Comparison of ENCODE assay signal across 28 mouse cellular contexts in the genomic region with DNA sequence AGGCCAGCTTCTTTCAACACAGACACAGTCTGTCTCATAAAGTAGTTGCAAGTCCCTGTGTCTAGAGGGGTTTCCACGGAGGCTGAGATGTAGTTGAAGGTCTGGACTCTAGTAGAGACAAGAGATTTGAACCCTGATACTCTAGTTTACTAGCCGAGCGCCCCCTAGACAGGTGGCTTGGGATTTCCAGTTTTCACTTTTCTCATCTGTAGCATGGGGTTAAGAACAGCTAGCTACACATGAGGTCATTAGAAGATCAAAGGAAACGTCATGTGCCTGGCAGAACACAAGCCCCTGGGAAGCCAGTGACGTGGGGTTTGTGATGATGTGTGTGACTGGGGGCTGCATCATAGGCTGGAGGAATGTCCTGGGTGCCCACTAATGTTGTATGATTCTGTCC. TPM values are rescaled to one million over a fixed set of nuclear protein-coding genes. Genes with fewer than 3 reads are reported as not detected.
DNase-seq lines count a peak whose midpoint lies in the region; ATAC-seq and TF ChIP-seq lines count a peak whose summit lies in the region.
"Had no signal": no experiment of that assay in that cellular context is flagged by ENCODE, and none has a peak within 500 bp of the region (broad histone marks: within the 10 kb centered on the region; RNA-seq: fewer than 3 reads in every experiment).

No protein-coding gene starts in this region.

- H3K27me3 ChIP-seq in midbrain, embryonic 11.5 days (ENCODE audit: control insufficient read depth, insufficient read depth, low read length) = peaks cover 8% of the 10 kb centered on the region
- peaks cover 12% of the 10 kb centered on the region for H3K27me3 ChIP-seq in midbrain, embryonic 15.5 days (replicated peaks)
- H3K27me3 ChIP-seq in CH12.LX (replicated peaks) (peaks cover 61% of the 10 kb centered on the region), myocyte (ENCODE audit: control insufficient read depth, insufficient read depth, insufficient read length) (no peaks in the 10 kb centered on the region)
- H3K27me3 ChIP-seq: Patski had no signal

- no peak overlapping the region for H3ac ChIP-seq in myocyte (ENCODE audit: control insufficient read depth, insufficient read length)

- no peak for ATAC-seq in midbrain, embryonic 11.5 days (ENCODE audit: low FRiP score)
- no peak for ATAC-seq in midbrain, embryonic 15.5 days (replicated peaks)
- ATAC-seq: activated CD4-positive, CD25-positive, alpha-beta regulatory T cell, adult 4 months; CD4-positive, CD25-positive, alpha-beta regulatory T cell, adult 4 months; forebrain, embryonic 14.5 days; forebrain, embryonic 16.5 days had no signal

- TF ChIP-seq EP300 in CH12.LX (IDR thresholded peaks at IDR 0.05; ENCODE audit: low read length) = peak; percentile 14; the same call in 1 of the 2 replicates

- no peaks in the 10 kb centered on the region for H3K9me3 ChIP-seq in midbrain, embryonic 11.5 days (ENCODE audit: control insufficient read depth, low read length)
- H3K9me3 ChIP-seq in midbrain, embryonic 15.5 days = no peaks in the 10 kb centered on the region
- H3K9me3 ChIP-seq in CH12.LX (replicated peaks; ENCODE audit: low read length) = peaks cover 4% of the 10 kb centered on the region
- H3K9me3 ChIP-seq: embryonic facial prominence, embryonic 13.5 days; embryonic facial prominence, embryonic 15.5 days; forebrain, embryonic 10.5 days; forebrain, embryonic 12.5 days; G1E had no signal

- DNase-seq in midbrain, embryonic 11.5 days (ENCODE audit: low spot score, missing footprints) = peak; percentile 71
- peak; percentile 26 for DNase-seq in CH12.LX (ENCODE audit: extremely low read depth)
- DNase-seq in gastrocnemius, postnatal 4 days (ENCODE audit: low spot score in 2 of 2) = no peak
- no peak for DNase-seq in kidney, postnatal 14 days
- DNase-seq: adrenal gland, adult 8-10 months; adrenal gland, postnatal 14 days; adrenal gland, postnatal 36 days; cerebellum, adult 11-12 months; cerebellum, adult 2 months; cerebellum, adult 9-10 months; cerebellum, postnatal 36 days; embryo, embryonic 11 days had no signal

- in situ Hi-C loops in CH12.LX (cut with MboI; ENCODE audit: low pct_ligation_motif_present, low pct_unique_long_range_greater_than_20kb, low sequenced_read_pairs) = no loop called here

- H3K36me3 ChIP-seq in midbrain, embryonic 11.5 days (ENCODE audit: control insufficient read depth, insufficient read depth, low read length) = no peaks in the 10 kb centered on the region
- H3K36me3 ChIP-seq in midbrain, embryonic 15.5 days (replicated peaks) = no peaks in the 10 kb centered on the region
- H3K36me3 ChIP-seq in CH12.LX (replicated peaks in 1 of 2; ENCODE audit: control insufficient read depth in 1 of 2, insufficient read depth in 1 of 2, low read length in 1 of 2) (no peaks in the 10 kb centered on the region), myocyte (ENCODE audit: control insufficient read depth, insufficient read depth) (no peaks in the 10 kb centered on the region)
- H3K36me3 ChIP-seq: embryonic facial prominence, embryonic 13.5 days; embryonic facial prominence, embryonic 15.5 days; forebrain, embryonic 10.5 days; forebrain, embryonic 12.5 days; G1E had no signal

- no peaks in the 10 kb centered on the region for H3K4me1 ChIP-seq in midbrain, embryonic 11.5 days (ENCODE audit: control insufficient read depth, insufficient read depth, low read length)
- H3K4me1 ChIP-seq in midbrain, embryonic 15.5 days = no peaks in the 10 kb centered on the region
- peaks cover 20 to 25% of the 10 kb centered on the region in 2 experiments for H3K4me1 ChIP-seq in CH12.LX (ENCODE audit: control insufficient read depth in 1 of 2, insufficient read depth in 2 of 2)
- H3K4me1 ChIP-seq: forebrain, embryonic 12.5 days had no signal

- H3K79me2 ChIP-seq in CH12.LX (replicated peaks; ENCODE audit: control insufficient read depth, extremely low read depth, insufficient read depth, poor library complexity, severe bottlenecking) = no peaks in the 10 kb centered on the region
- H3K79me2 ChIP-seq in myocyte (ENCODE audit: control insufficient read depth, insufficient read depth) = no peaks in the 10 kb centered on the region

- peak in 1 of 2 experiments; percentile 66; a peak in 2 of 4 replicates for TF ChIP-seq CTCF in CH12.LX (conservative IDR thresholded peaks at IDR 0.05 in 1 of 2, IDR thresholded peaks at IDR 0.05 in 1 of 2; ENCODE audit: low read depth in 2 of 2, low read length in 2 of 2)

- TF ChIP-seq POLR2A in CH12.LX (IDR thresholded peaks at IDR 0.05; ENCODE audit: low read depth, low read length) = no peak
- TF ChIP-seq POLR2A in myocyte (IDR thresholded peaks at IDR 0.05; ENCODE audit: insufficient read length, low read depth) = no peak

- WGBS in midbrain, embryonic 11.5 days = 71% methylated on average over 5 of the region's 5 CpGs
- 71% methylated on average over 5 of the region's 5 CpGs for WGBS in midbrain, embryonic 15.5 days

- no peak overlapping the region for H3K4me2 ChIP-seq in midbrain, embryonic 11.5 days
- H3K4me2 ChIP-seq in midbrain, embryonic 15.5 days = no peak overlapping the region
- no peak overlapping the region for H3K4me2 ChIP-seq in CH12.LX (ENCODE audit: insufficient read depth, low read depth, poor library complexity, severe bottlenecking)
- peak overlapping the region; percentile 47 for H3K4me2 ChIP-seq in myocyte (ENCODE audit: low read depth)
- H3K4me2 ChIP-seq: embryonic facial prominence, embryonic 13.5 days; embryonic facial prominence, embryonic 15.5 days; forebrain, embryonic 12.5 days had no signal

- no peak overlapping the region for H3K9ac ChIP-seq in midbrain, embryonic 11.5 days (ENCODE audit: low read length)
- H3K9ac ChIP-seq in midbrain, embryonic 15.5 days = no peak overlapping the region
- no peak overlapping the region for H3K9ac ChIP-seq in CH12.LX (ENCODE audit: insufficient read depth, low read depth)
- H3K9ac ChIP-seq: embryonic facial prominence, embryonic 13.5 days; embryonic facial prominence, embryonic 15.5 days; forebrain, embryonic 12.5 days had no signal

- no peak overlapping the region for H3K4me3 ChIP-seq in midbrain, embryonic 11.5 days (ENCODE audit: low read depth, low read length)
- H3K4me3 ChIP-seq in midbrain, embryonic 15.5 days = no peak overlapping the region
- H3K4me3 ChIP-seq in CH12.LX (replicated peaks in 1 of 3; ENCODE audit: low read depth in 2 of 3, low read length in 2 of 3, poor library complexity in 1 of 3) = no peak overlapping the region
- H3K4me3 ChIP-seq in myocyte = no peak overlapping the region
- H3K4me3 ChIP-seq: embryonic facial prominence, embryonic 13.5 days; embryonic facial prominence, embryonic 15.5 days; erythroblast, embryonic 14.5 days; forebrain, embryonic 10.5 days; forebrain, embryonic 12.5 days had no signal

- dilution Hi-C loops in CH12.LX (cut with MboI; ENCODE audit: extremely low pct_ligation_motif_present, extremely low pct_unique_long_range_greater_than_20kb, low sequenced_read_pairs) = no loop called here

- H3K27ac ChIP-seq in midbrain, embryonic 11.5 days (ENCODE audit: low read depth, low read length) = no peak overlapping the region
- no peak overlapping the region for H3K27ac ChIP-seq in midbrain, embryonic 15.5 days
- no peak overlapping the region for H3K27ac ChIP-seq in CH12.LX (ENCODE audit: insufficient read depth, low read depth)
- H3K27ac ChIP-seq: embryonic facial prominence, embryonic 13.5 days; embryonic facial prominence, embryonic 15.5 days; forebrain, embryonic 10.5 days; forebrain, embryonic 12.5 days had no signal

- TF ChIP-seq RAD21 in CH12.LX (IDR thresholded peaks at IDR 0.05; ENCODE audit: low read depth, low read length) = peak; percentile 12

TF ChIP-seq in CH12.LX, 34 proteins besides CTCF, POLR2A, EP300 and RAD21 (continues in another document):
- peak; percentile 25; the same call in 1 of the 2 replicates for TF ChIP-seq SIN3A (IDR thresholded peaks at IDR 0.05; ENCODE audit: low read length)
- TF ChIP-seq SMC3 (IDR thresholded peaks at IDR 0.05; ENCODE audit: low read depth, low read length) = peak; percentile 23; the same call in 1 of the 2 replicates
- TF ChIP-seq MEF2A (IDR thresholded peaks at IDR 0.05; ENCODE audit: borderline replicate concordance, low read depth, low read length) = no peak
- 0 out of 2 replicates have a peak, but pooled peaks have one; percentile 9 for TF ChIP-seq JUN (IDR thresholded peaks at IDR 0.05; ENCODE audit: insufficient read depth, low read depth, low read length)
- no peak for TF ChIP-seq MAX (IDR thresholded peaks at IDR 0.05; ENCODE audit: low read length)
- no peak for TF ChIP-seq MAFK (IDR thresholded peaks at IDR 0.05; ENCODE audit: insufficient replicate concordance, low read length)
- no peak for TF ChIP-seq TCF12 (IDR thresholded peaks at IDR 0.05; ENCODE audit: low read depth, low read length)

TF ChIP-seq in myocyte, 11 proteins besides CTCF, POLR2A, EP300 and RAD21 (continues in another document):
- TF ChIP-seq SRF (IDR thresholded peaks at IDR 0.05; ENCODE audit: control insufficient read depth, insufficient read length, low read depth) = no peak
- no peak for TF ChIP-seq TCF12 (IDR thresholded peaks at IDR 0.05; ENCODE audit: insufficient read depth, poor library complexity, severe bottlenecking)
- TF ChIP-seq MYOG (IDR thresholded peaks at IDR 0.05; ENCODE audit: control insufficient read depth in 1 of 3, insufficient read depth in 1 of 3, insufficient read length in 2 of 3, low read depth in 2 of 3) = no peak
- TF ChIP-seq REST (IDR thresholded peaks at IDR 0.05; ENCODE audit: insufficient read depth, insufficient read length) = no peak
- TF ChIP-seq TCF3 (IDR thresholded peaks at IDR 0.05; ENCODE audit: insufficient read length, low read depth) = no peak
- no peak for TF ChIP-seq USF1 (IDR thresholded peaks at IDR 0.05; ENCODE audit: low read depth)
- TF ChIP-seq POLR2AphosphoS2 (IDR thresholded peaks at IDR 0.05; ENCODE audit: insufficient read length, low read depth) = no peak
- no peak for TF ChIP-seq MAX (IDR thresholded peaks at IDR 0.05; ENCODE audit: low read depth)

RNA-seq across cellular contexts. Expression of a gene that starts 11.3 kb away (rescaled TPM):
- not detected in 2 replicates for polyA plus RNA-seq in midbrain, embryonic 11.5 days (2014; fragmentation: Nextera tagmentation; extraction: Ambion mirVana)
- polyA plus RNA-seq in midbrain, embryonic 15.5 days (2015; fragmentation: Nextera tagmentation; extraction: Ambion mirVana) = not detected in 2 replicates
- 0.21 and 0.25 TPM in 2 replicates for total RNA-seq in CH12.LX (2012; rRNA removed)
- not detected in 2 replicates for total RNA-seq in CH12.LX (2014; rRNA removed)
- polyA plus RNA-seq in CH12.LX (2012; ENCODE audit: insufficient read length, low read depth) = not detected in 2 replicates
- polyA plus RNA-seq in myocyte (2012; fragmentation: generic; extraction: Trizol) = 0.49 TPM
- total RNA-seq in gastrocnemius, postnatal 4 days (2021) = not detected
- total RNA-seq: adrenal gland, adult 18-20 months; adrenal gland, postnatal 14 days; adrenal gland, postnatal 36 days; common myeloid progenitor, adult 5-6 weeks had no signal
- polyA plus RNA-seq: activated CD4-positive, CD25-positive, alpha-beta regulatory T cell, adult 4 months; CD4-positive, CD25-positive, alpha-beta regulatory T cell, adult 4 months; erythroblast, embryonic 14.5 days; forebrain, embryonic 14.5 days; forebrain, embryonic 16.5 days; frontal cortex, adult 2 months; G1E had no signal

RNA-seq across cellular contexts. Expression of a gene that starts 37.4 kb away (rescaled TPM):
- polyA plus RNA-seq in midbrain, embryonic 11.5 days (2014; fragmentation: Nextera tagmentation; extraction: Ambion mirVana) = 0.59 and 0.65 TPM in 2 replicates
- 0.17 and 0.20 TPM in 2 replicates for polyA plus RNA-seq in midbrain, embryonic 15.5 days (2015; fragmentation: Nextera tagmentation; extraction: Ambion mirVana)
- total RNA-seq in CH12.LX (2012; rRNA removed) = 0.21 and 0.55 TPM in 2 replicates
- total RNA-seq in CH12.LX (2014; rRNA removed) = 0.08 TPM in 2 replicates
- polyA plus RNA-seq in CH12.LX (2012; ENCODE audit: insufficient read length, low read depth) = 0.17 and 0.22 TPM in 2 replicates
- polyA plus RNA-seq in myocyte (2012; fragmentation: generic; extraction: Trizol) = 6.3 TPM
- under 1 TPM; 0.34 to 0.60 TPM for total RNA-seq in gastrocnemius, postnatal 4 days (2021)
- total RNA-seq: adrenal gland, adult 18-20 months; adrenal gland, adult 8-10 months; adrenal gland, postnatal 14 days; adrenal gland, postnatal 36 days; common myeloid progenitor, adult 5-6 weeks had no signal
- polyA plus RNA-seq: activated CD4-positive, CD25-positive, alpha-beta regulatory T cell, adult 4 months; erythroblast, embryonic 14.5 days; forebrain, embryonic 14.5 days; frontal cortex, adult 2 months; G1E; Patski had no signal

Comparison
In these comparisons a context has a peak if more than half of its experiments do, and no peak if none do; other contexts are left out.
1. DNase-seq: peak in midbrain, embryonic 11.5 days (single experiment) and CH12.LX (single experiment); none in gastrocnemius, postnatal 4 days (0 of 2) and kidney, postnatal 14 days (single experiment).